Mouse (Mus musculus) embryonic fibroblast, embryonic 13.5 days (primary cell): ENCODE measurements around the gene Sik2. TPM values are rescaled to one million over a fixed set of nuclear protein-coding genes. Genes with fewer than 3 reads are reported as not detected.

Source experiments
- H3K27ac ChIP-seq: 2 replicates; pipeline ENCODE4 v1.5.1; 2012; ENCODE audit warnings: low read length, control low read depth, inconsistent platforms; ENCODE audit not compliant: insufficient read depth
- H3K4me1 ChIP-seq: 2 replicates; pipeline ENCODE4 v1.6.1; 2011; ENCODE audit warnings: low read length; ENCODE audit not compliant: control insufficient read depth, insufficient read depth
- H3K4me3 ChIP-seq: 2 replicates; pipeline ENCODE4 v1.5.1; 2011; ENCODE audit warnings: mild to moderate bottlenecking, control low read depth, low read length; ENCODE audit not compliant: insufficient read depth
- CTCF ChIP-seq: IDR thresholded peaks from 2 replicates; pipeline ENCODE4 v1.5.1; 2011; ENCODE audit warnings: mild to moderate bottlenecking, control low read depth, low read length, moderate library complexity, borderline replicate concordance; ENCODE audit not compliant: insufficient read depth
- POLR2A ChIP-seq: IDR thresholded peaks from 2 replicates; pipeline ENCODE4 v1.6.1; 2011; ENCODE audit warnings: low read depth, mild to moderate bottlenecking, control low read depth, low read length, moderate library complexity
- polyA plus RNA-seq: library from polyadenylated mRNA; stranded (reverse); fragments of >200 nt; gene quantifications from 2 replicates; pipeline ENCODE4 v1.2.4, GENCODE M21; 2011; ENCODE audit warnings: low read depth; ENCODE audit not compliant: missing spikeins, insufficient read length

The Sik2 gene
- polyA plus RNA-seq, 1 experiment: 22.1 TPM

DNA sequence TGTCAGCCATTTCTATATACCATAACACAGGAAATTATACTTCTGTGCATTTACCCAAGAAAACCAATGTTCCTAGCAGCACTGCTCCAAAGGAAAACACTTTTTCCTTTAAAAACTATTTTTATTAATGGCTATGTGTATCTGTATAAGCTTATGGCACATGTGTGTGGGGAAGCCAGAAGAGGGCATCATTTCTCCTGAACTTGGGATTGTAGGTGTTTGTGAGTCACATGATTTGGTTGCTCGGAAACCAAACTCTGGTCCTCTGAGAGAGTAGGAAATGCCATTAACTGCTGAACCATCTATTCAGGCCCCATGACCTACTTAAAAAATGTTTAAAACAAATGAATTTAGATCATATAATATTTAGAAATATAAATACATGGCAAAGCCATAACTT, 18.1 kb upstream of the Sik2 start:
- H3K4me3 ChIP-seq: no peak overlapping the region
- no peak for TF ChIP-seq CTCF
- TF ChIP-seq POLR2A: no peak
- no peak overlapping the region for H3K27ac ChIP-seq
- H3K4me1 ChIP-seq: no peaks in the 10 kb centered on the region

DNA sequence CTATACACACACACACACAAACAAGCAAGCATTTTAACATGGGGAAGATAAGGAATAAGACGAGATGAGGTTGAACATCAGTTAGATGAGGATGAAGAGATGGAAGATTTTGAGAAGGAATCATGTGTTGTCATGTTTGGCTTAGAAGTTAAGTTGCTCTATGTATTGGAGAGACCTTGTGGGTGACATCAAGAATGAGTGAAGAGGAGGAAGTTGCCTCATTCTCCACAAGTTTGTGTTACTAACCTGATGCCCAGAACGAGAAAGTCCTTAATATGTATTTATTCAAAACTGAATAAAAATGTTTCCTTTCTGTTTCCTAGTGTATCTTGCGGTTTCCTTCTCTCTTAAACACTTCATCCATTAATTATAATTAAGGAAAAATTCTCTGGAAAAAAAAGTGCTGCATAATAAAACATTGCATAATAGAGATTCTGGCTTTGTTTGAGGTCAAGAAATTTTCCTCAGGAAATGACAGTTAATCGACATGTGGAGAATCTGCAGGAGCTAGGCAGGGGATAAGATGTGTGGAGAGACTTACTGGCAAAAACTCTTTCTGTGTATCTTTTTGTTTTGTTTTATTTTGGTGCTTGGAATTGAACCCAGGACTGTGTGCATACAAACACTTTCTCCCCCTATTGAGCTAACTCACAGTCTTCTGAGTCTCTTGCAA, 12.4 kb upstream of the Sik2 start:
- Histone ChIP-seq H3K4me1 (no peaks in the 10 kb centered on the region), H3K27ac (no peak overlapping the region), H3K4me3 (no peak overlapping the region)
- TF ChIP-seq POLR2A (no peak), CTCF (no peak)

DNA sequence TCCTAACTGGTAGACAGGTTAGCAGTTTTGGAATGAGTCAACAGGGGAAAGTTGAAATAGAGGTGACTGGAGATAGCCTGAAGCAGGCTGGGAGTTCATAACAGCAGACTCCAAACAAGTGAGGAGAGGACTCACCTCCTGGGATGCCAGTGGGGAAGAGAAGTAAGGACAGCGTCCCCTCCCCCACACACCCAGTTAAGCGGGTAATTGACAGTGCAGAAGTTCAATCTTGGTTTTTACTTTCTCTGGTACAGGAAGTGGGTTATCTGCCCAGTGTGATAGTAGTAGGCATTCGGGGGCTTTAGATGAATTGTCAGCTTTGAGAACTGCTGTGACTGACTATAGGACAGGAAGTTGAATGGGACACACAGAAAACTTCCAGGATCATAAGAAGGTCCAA, 11.5 kb upstream of the Sik2 start:
- Histone ChIP-seq H3K4me3 (no peak overlapping the region), H3K4me1 (no peaks in the 10 kb centered on the region)
- no peak for TF ChIP-seq POLR2A
- TF ChIP-seq CTCF: no peak

GRCm38 (mm10) chr9:51019670-51020069, 10.8 kb upstream of the Sik2 start:
- no peaks in the 10 kb centered on the region for H3K4me1 ChIP-seq
- no peak for TF ChIP-seq CTCF
- no peak for TF ChIP-seq POLR2A
- no peak overlapping the region for H3K27ac ChIP-seq
- no peak overlapping the region for H3K4me3 ChIP-seq

More for the DNA sequence above, 11.5 kb upstream of the Sik2 start:
- H3K27ac ChIP-seq: no peak overlapping the region

DNA sequence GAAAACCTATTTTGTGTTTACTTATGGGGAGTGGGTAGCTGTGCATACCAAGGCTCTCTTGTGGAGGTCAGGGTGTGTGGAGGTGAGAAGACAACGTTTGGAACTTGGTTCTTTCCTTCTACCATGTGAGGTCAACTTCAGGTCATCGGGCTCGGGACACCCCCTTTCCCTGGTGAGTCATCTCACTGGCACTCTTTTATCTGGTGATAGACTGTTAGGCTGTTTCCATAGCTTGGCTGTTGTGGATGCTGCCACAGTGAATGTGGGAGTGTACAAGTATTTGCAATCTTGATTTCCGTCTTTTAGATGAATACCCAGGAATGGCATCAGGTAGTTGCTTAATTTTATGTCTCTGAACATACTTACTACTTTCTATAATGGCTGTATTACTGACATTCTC, 6.9 kb upstream of the Sik2 start:
- TF ChIP-seq CTCF: no peak
- no peak for TF ChIP-seq POLR2A
- H3K4me1 ChIP-seq: no peaks in the 10 kb centered on the region
- no peak overlapping the region for H3K27ac ChIP-seq
- H3K4me3 ChIP-seq: no peak overlapping the region

DNA sequence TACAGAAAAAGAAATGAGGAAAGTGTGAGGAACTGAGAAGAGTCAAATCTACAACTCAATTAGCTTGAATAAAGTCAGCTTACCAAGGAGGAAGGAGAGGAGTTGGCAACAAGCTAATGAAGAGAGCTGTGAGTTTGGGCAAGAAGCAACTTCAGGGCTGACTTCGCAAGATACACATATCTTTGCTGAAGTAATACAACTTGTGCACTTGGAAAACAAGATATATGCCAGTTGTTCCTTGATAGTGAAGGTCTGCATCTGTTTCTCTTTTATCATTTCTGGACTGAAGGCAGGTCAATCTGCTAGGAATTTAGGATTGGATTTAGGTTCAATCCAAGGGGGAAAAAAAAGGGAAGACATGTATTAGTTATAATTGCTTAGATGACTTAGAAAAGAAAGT, 4.8 kb upstream of the Sik2 start:
- Histone ChIP-seq H3K4me1 (no peaks in the 10 kb centered on the region; the same call in 1 of the 2 replicates), H3K27ac (no peak overlapping the region), H3K4me3 (no peak overlapping the region)
- no peak for TF ChIP-seq POLR2A
- TF ChIP-seq CTCF: no peak

- no peak overlapping the region for H3K27ac ChIP-seq
- TF ChIP-seq CTCF (no peak), POLR2A (no peak)
- H3K4me3 ChIP-seq: peak overlapping the region; percentile 34; the same call in 1 of the 2 replicates
Measured at GRCm38 (mm10) chr9:51009656-51009950, 730 bp upstream of the Sik2 start.

DNA sequence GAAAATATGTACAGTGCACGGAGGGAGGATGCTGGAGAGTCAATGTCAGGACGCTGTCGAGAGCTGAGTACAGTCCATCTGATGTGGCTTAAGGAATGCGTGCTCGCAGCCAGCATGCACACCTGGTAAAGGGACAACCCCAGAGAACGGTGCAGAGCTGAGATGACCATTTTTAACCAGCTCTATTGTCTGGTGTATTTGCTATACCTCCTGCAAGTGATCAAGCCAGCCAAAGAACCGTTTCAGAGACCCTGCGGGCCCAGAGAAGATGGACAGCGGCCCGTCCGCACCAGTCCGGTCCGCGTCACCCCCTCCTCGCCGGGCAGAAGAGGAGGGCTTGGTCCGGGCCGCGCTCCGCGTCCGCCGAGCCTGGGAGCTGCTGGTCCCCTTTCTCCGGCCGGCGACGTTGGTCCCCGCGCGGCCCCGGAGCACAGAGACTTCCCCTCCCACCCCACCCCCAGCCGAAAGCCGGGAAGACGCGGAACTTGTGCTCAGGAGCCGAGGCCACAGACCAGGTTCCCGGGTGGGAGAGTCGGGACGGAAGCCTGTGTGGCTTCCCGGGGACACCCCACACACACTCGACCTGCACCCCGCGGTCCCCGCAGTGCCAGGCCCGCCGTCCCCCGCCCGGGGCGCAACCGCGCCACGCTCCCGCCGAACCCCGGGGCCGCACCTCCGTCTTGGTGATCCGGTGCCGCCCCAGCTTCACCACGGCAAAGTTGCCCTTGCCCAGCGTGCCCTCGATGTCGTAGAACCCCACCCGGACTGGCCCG, 619 bp downstream of the Sik2 start:
- no peak for TF ChIP-seq CTCF
- peak overlapping the region; percentile 75 for H3K4me3 ChIP-seq
- H3K27ac ChIP-seq: peak overlapping the region; percentile 30; the same call in 1 of the 2 replicates
- H3K4me1 ChIP-seq: no peaks in the 10 kb centered on the region; the same call in 1 of the 2 replicates

More at GRCm38 (mm10) chr9:51009656-51009950, 730 bp upstream of the Sik2 start:
- no peaks in the 10 kb centered on the region; the same call in 1 of the 2 replicates for H3K4me1 ChIP-seq

- no peak overlapping the region for H3K27ac ChIP-seq
- H3K4me1 ChIP-seq: no peaks in the 10 kb centered on the region; the same call in 1 of the 2 replicates
- no peak for TF ChIP-seq CTCF
- no peak for TF ChIP-seq POLR2A
- peak overlapping the region; percentile 75 for H3K4me3 ChIP-seq
Measured at GRCm38 (mm10) chr9:51007726-51008067, 1.2 kb downstream of the Sik2 start.

DNA sequence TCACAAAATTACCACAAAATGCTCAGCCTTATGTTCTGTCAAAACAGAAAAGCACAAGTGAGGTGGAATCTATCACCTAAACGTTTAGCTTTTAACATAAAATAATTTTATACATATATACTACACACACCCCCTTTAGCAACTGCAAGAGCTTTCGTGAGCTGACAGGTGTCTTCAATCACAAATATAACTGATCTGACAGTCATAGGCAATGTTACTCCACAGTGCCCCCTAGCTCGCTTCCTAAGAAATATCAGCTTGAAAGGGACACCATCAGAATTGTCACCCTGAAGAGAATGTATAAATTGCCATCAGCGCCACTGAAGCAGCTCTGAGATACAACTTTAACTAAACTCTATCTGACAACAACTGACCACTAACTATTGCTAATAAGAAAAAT, 2.0 kb downstream of the Sik2 start:
- no peak for TF ChIP-seq POLR2A
- no peak for TF ChIP-seq CTCF

More for the DNA sequence above, 2.0 kb downstream of the Sik2 start:
- H3K27ac ChIP-seq: no peak overlapping the region
- no peak overlapping the region for H3K4me3 ChIP-seq
- no peaks in the 10 kb centered on the region; the same call in 1 of the 2 replicates for H3K4me1 ChIP-seq
